Mouse (Mus musculus): ENCODE data around the gene Map7d2.

Gene Map7d2

DNA sequence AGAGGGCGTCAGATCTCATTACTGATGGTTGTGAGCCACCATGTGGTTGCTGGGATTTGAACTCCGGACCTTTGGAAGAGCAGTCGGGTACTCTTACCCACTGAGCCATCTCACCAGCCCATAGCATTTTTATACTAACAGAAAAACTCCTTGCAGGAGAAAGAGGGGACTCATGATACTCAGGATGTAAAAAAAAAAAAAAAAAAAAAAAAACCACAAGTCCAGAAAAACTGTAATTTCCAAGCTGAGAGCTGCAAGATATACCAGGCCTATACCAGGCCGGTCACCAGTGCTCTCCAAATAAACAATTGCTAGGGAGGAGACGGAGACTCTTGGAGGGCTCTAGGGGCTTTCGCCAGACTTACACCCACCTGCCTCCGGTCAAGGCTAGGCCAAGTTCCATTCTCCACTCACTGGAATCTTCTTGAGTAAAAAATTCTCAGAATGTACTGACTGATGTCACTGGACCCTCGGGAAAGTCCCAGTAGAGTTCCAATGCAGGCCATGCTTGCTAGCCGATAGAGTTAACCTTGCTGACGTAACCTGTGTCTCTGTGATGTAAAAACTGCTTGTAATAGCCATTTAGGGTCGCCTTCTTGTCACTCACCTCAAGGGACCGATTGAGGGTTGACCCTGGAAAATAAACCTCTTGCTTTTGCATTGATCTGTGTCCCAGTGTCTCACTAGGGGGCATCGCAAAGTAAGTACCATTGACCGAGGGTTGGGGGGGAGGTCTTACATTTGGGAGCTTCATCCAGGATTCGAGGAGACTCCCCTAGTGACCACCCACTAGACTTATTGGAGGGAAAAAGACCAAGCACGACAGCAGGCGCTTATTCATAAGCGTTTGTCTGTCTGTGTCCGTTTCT lies 95.7 kb downstream of the Map7d2 start:
- no peak for DNase-seq (ENCODE audit: low spot score in 2 of 2)

DNA sequence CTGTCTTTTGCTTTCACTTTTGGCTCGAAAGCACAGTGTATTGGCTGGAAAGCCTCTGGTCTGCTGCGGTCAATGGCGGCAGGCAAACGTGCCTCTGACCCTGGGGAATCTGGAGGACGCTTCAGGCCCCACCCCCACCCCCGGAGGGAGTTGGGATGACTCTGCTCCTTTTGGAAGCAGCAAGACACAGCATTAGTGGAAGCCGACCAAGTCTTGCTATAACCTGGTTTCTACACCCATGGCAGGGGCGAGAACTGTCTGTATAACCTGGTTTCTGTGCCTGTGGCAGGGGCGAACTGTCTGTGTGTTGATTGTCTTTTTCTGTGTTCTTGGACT lies 96.3 kb downstream of the Map7d2 start:
- DNase-seq (ENCODE audit: low spot score in 2 of 2) = peak in 1 of 2 experiments; percentile 15

DNA sequence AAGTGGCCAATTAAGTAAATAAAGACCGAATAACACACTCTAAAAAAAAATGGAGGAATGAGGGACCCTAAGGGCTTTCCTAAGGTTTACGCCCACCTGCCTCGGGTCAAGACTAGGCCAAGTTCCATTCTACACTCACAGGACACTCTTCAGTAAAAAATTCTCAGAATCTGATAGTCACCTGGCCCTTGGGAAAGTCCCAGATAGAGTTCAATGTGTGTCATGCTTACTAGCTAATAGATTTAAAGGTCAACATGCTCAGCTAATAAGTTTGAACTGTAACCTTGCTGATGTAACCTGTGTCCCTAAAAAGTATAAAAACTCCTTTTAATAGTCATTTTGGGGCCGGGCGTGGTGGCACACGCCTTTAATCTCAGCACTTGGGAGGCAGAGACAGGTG lies 101.2 kb downstream of the Map7d2 start:
- no peak for DNase-seq (ENCODE audit: low spot score in 2 of 2)

DNA sequence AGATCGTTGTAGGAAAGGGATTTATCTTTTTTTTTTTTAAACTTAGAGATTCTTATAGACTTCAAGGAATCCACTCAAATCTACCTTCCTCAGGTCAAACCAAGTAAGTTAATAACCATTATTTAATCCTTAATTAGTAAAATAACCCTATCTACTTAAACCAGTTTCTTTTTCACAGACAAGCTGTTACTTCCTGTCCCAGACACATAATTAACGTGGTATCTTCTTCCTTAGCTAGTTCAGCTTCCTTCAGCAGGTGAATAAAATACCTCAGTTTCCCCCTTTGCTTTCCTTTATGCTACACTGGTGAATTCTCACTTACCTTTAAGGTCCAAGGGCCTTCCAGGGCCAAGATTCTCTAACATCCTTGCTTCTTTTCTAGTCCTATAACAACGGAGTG lies 107.4 kb downstream of the Map7d2 start:
- DNase-seq (ENCODE audit: low spot score in 2 of 2) = no peak

DNA sequence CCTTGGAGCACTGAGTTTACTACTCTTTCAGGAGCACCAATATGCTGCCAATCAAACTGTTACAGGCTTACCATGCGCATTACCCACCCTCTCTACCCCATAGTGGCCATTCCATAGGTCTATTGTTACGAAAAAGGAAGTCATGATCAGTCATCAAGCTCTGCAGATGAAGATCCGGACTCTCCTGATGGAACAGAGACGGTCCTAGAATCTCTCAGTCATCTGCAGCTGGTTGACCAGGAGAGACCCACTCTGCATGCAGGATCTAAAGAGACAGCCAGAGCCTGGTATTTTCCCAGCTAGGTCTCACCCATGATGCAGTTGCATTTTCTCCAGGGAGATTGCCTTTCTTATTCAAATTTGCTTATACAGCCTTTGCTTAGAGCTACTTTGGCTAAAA lies 108.3 kb downstream of the Map7d2 start:
- no peak for DNase-seq (ENCODE audit: low spot score in 2 of 2)

DNA sequence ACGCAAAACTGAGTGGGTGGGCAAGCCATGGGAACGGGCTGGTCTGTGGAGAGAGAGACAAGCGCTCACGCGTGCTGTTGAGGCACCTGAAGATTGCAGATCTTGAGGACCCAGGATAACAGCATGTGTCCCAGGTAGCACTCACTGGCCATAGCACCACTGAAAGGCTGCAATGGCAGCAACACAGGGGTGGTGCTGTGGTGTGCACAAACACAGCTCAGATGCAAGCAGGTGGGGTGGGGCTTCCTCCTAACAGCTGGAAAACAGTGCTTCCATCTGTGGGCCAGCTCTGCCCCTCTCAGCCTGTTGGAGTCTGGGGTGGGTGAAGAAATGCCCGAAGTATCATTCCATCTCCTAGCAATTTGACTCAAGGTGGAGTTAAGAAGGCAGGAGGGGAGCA lies 112.0 kb downstream of the Map7d2 start, which contains the start of gene Bclaf3:
Bclaf3 (plus strand) TSS at position 301 of the 400 bp plus-strand sequence.
- no peak for DNase-seq (ENCODE audit: low spot score in 2 of 2)

DNA sequence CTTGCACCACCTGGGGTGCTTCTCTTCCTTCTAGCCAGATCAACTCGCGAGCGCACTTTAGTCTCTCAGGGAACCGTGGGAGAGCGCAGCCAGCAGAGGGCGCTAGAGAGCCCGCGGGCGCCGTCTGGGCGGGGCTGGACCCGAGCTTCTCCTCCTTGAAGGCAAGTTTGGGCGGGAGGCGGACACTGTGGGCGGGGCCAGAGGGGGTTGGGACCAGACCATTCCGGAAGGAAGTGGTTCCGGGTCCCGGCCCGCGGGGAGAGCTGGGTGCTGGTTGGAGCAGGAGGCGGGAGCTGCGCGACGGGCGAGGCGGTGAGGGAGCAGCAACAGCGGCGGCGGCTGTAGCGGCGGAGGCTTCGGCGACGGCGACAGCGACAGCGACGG lies 118.0 kb downstream of the Map7d2 start:
- DNase-seq (ENCODE audit: low spot score in 2 of 2) = peak; percentile 97 to 98

DNA sequence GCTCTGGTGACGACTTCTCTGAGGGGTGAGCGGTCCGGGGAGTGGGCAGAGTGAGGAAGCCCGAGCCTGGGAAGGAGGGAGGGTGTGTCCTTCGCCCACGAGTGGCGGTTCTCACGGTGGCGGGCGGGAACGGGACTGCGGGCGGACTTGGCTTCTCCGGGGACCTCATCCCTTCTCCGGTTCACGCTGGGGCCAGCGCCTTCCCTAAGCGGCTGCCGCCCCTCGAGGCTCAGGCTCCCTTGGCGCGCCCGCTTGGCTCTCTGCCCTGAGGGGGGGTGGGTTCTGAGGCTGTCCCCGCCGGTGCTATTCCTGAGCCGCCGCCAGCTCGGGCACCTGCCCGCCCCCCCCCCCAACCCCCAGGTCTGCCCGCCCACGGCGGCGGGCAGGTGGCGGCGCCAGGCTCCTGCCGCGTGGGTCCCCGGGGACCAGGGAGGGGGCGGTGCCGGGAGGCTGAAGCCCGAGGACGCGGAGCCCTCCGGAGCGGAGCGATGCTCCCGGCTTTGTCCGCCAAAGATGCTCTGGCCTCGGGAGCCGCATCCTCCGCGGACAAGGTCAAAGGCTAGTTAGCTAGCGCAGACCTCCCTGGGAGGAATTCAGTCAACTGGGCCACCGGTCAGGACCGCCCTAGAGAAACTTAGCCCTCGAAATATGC lies 118.6 kb downstream of the Map7d2 start:
- DNase-seq (ENCODE audit: low spot score in 2 of 2) = peak in 1 of 2 experiments; percentile 25

DNA sequence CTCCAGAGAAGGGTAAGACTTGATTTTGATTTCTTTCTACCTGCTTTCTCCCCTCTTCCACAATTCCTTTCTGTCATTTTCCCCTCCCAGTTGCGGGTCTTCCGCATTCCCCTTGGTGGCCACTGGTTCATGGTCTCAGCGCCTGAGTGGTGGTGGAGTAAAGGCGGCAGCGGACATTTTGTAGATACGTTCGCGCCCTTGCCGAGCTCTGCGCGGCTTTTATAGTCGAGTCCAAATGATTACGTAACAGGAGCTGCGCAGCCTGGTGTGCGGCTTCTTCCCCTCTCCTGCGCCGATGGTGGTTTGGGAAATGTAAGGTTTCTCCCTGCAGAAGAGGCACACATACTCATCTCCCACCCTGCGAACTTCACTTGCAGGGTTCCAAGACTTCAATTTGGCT lies 127.6 kb downstream of the Map7d2 start:
- DNase-seq (ENCODE audit: low spot score in 2 of 2) = no peak

DNA sequence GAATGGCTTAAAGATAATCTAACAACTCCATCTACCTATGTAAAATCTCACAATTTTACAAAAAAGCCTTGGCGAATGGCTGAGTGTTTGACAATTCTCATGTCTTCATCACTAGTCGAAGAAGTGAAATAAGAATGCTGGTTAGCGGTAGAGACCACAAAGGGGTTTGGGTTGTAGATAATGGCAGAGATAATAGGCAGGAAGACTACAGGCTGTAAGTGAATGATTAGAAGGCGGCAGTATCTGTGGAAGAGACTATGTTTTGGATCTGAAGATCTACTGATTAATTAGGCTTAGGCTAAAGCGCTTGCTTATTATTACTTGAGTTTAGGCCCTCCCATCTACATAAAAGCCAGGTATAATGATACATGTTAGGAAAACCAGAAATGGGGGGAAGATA lies 132.7 kb downstream of the Map7d2 start:
- DNase-seq (ENCODE audit: low spot score in 2 of 2) = no peak

Measured in spleen, postnatal 4 days (tissue).